Mouse (Mus musculus) Patski (cell line): ENCODE data around the gene Efemp2. TPM values are rescaled to one million over a fixed set of nuclear protein-coding genes. Genes with fewer than 3 reads are reported as not detected.
"Not testable (repeated sequence)": the region's sequence is repeated elsewhere in the genome, so short reads cannot be mapped to it uniquely, and the experiment has no call there.

Experiments
- ATAC-seq: fragments of 100-300 bp; one replicate; pipeline ENCODE4 v1.8.0; 2021
- CTCF ChIA-PET: fragments of 350-600 bp; sonication (Branson Sonifier 250); formaldehyde crosslinking; loops from one replicate; lab custom pipeline; 2022; ENCODE audit warnings: inconsistent platforms; lab: Charles Lee
- POLR2A ChIA-PET: fragments of 350-600 bp; sonication (Branson Sonifier 250); formaldehyde crosslinking; loops from one replicate; lab custom pipeline; 2022; ENCODE audit warnings: antibody characterized with exemption, inconsistent platforms; lab: Charles Lee
- DNase-seq: peaks from one replicate; pipeline ENCODE4 v3.0.0-alpha.2; 2011; ENCODE audit warnings: low read depth, low spot score
- H3K27me3 ChIP-seq: fragments of 371-371 bp; one replicate; pipeline ENCODE4 v1.5.1; 2021
- CTCF ChIP-seq: fragments of 100-300 bp; IDR thresholded peaks from one replicate; pipeline ENCODE4 v1.5.1; 2021
- in situ Hi-C: fragments of 300-500 bp; cut with MboI; formaldehyde crosslinking; loops from 3 replicates; pipeline ENCODE4 v1.11.1; 2018; ENCODE audit warnings: low pct_unique_long_range_greater_than_20kb, mixed read lengths
- polyA plus RNA-seq: library from polyadenylated mRNA; unstranded; gene quantifications from one replicate; pipeline ENCODE4 v1.2.3, GENCODE M21; 2021

The Efemp2 gene
- polyA plus RNA-seq, 1 experiment from 2014 or later, result 451 TPM

DNA sequence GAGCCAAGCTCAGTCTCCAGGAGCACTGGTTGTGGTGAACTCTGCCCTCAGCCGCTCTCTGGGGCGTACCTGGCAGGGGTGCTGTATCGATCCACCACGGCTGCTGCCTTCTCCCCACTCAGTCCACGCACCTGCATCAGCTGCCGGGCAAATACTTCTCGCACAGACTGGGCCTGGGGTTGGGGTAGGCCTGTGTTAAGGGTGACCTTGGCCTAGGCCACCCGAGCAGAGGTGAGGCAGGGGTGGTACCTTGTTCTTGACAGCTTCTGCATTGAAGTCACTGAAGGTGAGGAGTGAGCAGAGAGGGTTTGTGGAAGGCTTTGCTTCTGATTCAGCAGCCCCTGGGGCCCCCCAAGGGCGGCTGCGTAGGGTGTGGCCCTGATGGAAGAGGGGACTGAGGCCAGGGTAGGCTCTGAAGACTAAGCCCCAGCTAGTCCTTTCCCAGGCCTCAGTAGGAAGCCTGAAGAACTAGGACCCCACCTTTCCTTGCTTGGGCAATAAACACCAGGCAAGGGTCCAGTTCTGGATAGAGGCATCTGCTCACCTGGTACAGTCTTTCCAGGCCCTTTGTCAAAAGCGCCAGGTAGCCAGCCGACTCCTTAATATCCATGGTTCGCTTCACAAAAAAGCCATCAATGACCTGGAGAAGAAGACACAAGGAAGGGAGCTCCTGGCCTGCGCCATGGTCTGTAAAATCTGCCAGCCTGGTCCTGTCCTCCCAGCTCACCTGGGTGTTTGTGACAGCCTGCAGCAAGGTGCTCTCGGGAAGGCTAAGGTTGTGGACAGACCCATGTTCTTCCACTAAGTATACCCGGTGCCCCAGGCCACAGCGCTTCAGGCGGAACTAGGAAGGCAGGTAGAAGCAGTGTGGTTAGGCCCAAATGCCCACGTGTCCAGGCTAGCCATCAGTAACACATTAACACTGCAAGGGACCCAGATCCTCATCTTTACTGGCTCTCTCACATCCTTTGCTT, 9.9 kb downstream of the Efemp2 start:
- ChIA-PET POLR2A (interaction anchor here (0.6 to 8.8 kb wide), 5 partner anchors 9 to 48 kb away, joined by 3 to 135 read pairs (median 3); partner anchors contain the start of genes Efemp2 and Fibp), CTCF (interaction anchor here (2.2 to 12.3 kb wide), 3 partner anchors 10 to 51 kb away, joined by 6 to 143 read pairs (median 97); partner anchors contain the start of genes Ctsw, Efemp2 and Fibp)
- DNase-seq, result no peak
- no peak for ATAC-seq
- H3K27me3 ChIP-seq, result no peaks in the 10 kb centered on the region
- in situ Hi-C loops, result no loop called here
- TF ChIP-seq CTCF, result no peak

DNA sequence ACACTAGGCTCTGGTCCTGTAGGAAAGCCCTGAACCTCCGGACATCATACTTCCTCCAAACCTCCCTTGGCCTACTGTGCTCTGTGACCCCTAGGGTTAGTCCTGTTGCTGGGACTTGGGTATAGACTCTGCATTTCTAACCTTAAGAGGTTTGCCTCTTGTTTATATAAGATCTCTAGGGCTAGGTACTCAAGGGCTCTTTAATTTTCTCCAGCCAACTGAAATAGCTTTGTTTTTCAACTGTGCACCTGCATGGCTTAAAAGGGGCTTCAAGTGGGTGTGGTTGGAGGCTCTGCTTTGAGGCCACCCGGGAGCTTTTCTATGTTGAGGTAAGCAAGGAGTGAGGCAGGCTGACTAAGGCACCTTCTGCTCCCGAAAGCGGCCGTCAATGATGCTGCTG, 10.7 kb downstream of the Efemp2 start:
- ChIA-PET POLR2A (interaction anchor here (0.7 to 8.8 kb wide), 7 partner anchors 10 to 355 kb away, joined by 3 to 135 read pairs (median 3); partner anchors contain the start of gene Efemp2), CTCF (interaction anchor here (2.2 to 12.3 kb wide), 3 partner anchors 10 to 52 kb away, joined by 6 to 143 read pairs (median 97); partner anchors contain the start of genes Ctsw, Efemp2 and Fibp)
- in situ Hi-C loops, result no loop called here
- ATAC-seq (no peak), DNase-seq (no peak)
- no peaks in the 10 kb centered on the region for H3K27me3 ChIP-seq
- TF ChIP-seq CTCF, result no peak

DNA sequence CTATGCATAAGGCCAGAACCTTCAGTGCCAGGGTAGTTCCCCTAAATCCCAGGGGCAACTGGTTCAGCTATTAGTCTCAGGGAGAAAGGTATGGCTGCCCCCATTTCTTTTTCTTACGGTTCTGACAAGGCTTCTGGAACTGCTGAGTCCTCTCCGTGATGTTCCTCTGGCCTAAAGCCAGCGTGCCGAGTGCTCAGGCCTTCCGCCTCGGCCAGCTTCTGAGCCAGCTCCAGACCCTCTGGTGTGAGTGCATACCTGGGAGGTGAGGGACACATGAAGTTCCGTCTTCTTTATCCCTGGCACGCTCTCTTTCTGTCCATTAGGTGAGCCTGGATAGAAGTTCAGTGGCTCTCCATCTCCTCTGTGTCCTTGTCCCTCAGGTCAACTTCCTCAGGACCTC, 11.6 kb downstream of the Efemp2 start:
- CTCF ChIA-PET, result interaction anchor here (2.2 to 12.3 kb wide), 3 partner anchors 11 to 53 kb away, joined by 6 to 143 read pairs (median 97); partner anchors contain the start of genes Ctsw, Efemp2 and Fibp
- no peak for ATAC-seq

DNA sequence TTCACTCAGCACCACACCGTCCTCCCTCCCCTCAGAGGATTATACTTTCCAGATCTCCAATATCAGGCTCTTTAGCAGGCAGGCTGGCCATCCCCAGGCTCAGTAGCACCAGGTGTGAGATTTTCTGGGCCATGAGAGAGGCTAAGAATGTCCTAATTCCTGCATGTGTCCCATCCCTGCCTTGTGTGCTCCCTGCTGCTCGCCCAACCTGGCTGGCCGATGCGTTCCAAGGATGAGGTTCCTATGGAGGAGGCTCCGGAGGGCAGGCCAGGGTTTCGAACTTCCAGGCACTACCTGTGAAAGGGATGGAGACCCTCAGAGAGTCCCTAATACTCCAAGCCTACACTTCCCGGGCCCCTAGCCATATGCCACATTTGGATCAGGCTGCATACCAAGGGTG, 12.1 kb downstream of the Efemp2 start:
- DNase-seq (no peak), ATAC-seq (no peak)
- ChIA-PET CTCF (interaction anchor here (0.9 to 12.3 kb wide), 3 partner anchors 12 to 83 kb away, joined by 3 to 143 read pairs (median 97); partner anchors contain the start of genes Ctsw, Efemp2 and Fibp), POLR2A (interaction anchor here (0.6 to 8.8 kb wide), 5 partner anchors 11 to 54 kb away, joined by 3 to 135 read pairs (median 3); partner anchors contain the start of gene Efemp2)
- in situ Hi-C loops, result loop anchor here (5.0 kb wide), 1 partner anchor 99 kb away; the partner anchor contains the start of gene Sart1
- H3K27me3 ChIP-seq, result no peaks in the 10 kb centered on the region
- TF ChIP-seq CTCF, result no peak

More for the DNA sequence above, 11.6 kb downstream of the Efemp2 start:
- H3K27me3 ChIP-seq, result no peaks in the 10 kb centered on the region
- POLR2A ChIA-PET, result interaction anchor here (0.6 to 8.8 kb wide), 6 partner anchors 11 to 275 kb away, joined by 3 to 135 read pairs (median 3); partner anchors contain the start of gene Efemp2
- no peak for TF ChIP-seq CTCF
- no peak for DNase-seq
- in situ Hi-C loops, result loop anchor here (5.0 kb wide), 1 partner anchor 98 kb away; the partner anchor contains the start of gene Sart1

DNA sequence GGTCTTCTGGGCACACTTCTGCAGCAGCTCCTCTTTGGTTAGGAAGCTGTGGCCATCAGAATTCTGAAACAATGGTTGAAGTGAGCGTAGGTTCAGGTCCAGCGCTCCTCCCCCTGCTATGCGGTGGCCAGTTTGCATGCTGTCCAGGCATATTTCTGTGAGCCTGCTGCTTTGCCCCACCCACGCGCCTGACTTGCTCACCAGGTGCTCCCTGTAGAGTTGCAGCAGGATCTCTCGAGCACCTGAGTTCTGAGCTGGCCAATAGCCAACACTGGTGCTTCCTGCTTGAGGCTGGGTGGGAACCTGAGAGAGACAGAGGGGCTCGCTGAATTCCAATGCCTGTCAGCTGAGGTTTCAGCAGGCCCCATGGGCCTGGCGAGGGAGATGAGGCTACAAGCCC, 12.5 kb downstream of the Efemp2 start:
- in situ Hi-C loops, result loop anchor here (5.0 kb wide), 1 partner anchor 99 kb away; the partner anchor contains the start of gene Sart1
- H3K27me3 ChIP-seq, result no peaks in the 10 kb centered on the region
- ChIA-PET POLR2A (interaction anchor here (0.9 to 8.8 kb wide), 6 partner anchors 12 to 60 kb away, joined by 3 to 135 read pairs (median 18); partner anchors contain the start of genes Ccdc85b, Efemp2 and Fibp), CTCF (interaction anchor here (0.9 to 12.3 kb wide), 6 partner anchors 12 to 82 kb away, joined by 3 to 143 read pairs (median 41); partner anchors contain the start of genes Ccdc85b, Ctsw, Efemp2 and Fibp)
- no peak for TF ChIP-seq CTCF
- ATAC-seq (no peak), DNase-seq (no peak)

DNA sequence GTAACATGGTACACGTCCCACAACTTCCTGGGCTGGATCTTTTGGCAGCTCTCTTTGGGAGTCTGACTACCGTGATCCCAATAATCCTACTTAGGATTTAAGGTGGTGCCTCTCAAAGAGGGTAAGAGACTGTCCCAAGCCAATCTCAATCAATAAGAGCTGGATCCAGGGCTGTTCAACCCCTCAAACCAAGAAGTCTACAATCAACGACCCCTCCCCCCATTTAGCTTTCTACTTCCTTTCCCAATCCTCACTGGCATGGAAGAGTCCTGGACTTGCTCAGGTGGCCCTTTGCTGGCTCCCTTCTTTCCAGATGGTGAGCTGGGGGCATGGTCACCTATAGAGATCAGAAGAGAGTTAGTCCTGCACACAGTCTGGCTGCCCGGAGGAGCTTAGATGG, 13.0 kb downstream of the Efemp2 start:
- CTCF ChIA-PET, result interaction anchor here (0.9 to 12.3 kb wide), 9 partner anchors 13 to 82 kb away, joined by 3 to 143 read pairs (median 9); partner anchors contain the start of genes Ap5b1, Ccdc85b, Ctsw and Efemp2
- ATAC-seq, result no peak
- TF ChIP-seq CTCF, result no peak
- POLR2A ChIA-PET, result interaction anchor here (0.9 to 8.8 kb wide), 7 partner anchors 12 to 61 kb away, joined by 3 to 135 read pairs (median 21); partner anchors contain the start of genes Ccdc85b, Efemp2 and Fibp
- DNase-seq, result no peak
- in situ Hi-C loops, result loop anchor here (5.0 kb wide), 1 partner anchor 99 kb away; the partner anchor contains the start of gene Sart1
- H3K27me3 ChIP-seq, result no peaks in the 10 kb centered on the region

DNA sequence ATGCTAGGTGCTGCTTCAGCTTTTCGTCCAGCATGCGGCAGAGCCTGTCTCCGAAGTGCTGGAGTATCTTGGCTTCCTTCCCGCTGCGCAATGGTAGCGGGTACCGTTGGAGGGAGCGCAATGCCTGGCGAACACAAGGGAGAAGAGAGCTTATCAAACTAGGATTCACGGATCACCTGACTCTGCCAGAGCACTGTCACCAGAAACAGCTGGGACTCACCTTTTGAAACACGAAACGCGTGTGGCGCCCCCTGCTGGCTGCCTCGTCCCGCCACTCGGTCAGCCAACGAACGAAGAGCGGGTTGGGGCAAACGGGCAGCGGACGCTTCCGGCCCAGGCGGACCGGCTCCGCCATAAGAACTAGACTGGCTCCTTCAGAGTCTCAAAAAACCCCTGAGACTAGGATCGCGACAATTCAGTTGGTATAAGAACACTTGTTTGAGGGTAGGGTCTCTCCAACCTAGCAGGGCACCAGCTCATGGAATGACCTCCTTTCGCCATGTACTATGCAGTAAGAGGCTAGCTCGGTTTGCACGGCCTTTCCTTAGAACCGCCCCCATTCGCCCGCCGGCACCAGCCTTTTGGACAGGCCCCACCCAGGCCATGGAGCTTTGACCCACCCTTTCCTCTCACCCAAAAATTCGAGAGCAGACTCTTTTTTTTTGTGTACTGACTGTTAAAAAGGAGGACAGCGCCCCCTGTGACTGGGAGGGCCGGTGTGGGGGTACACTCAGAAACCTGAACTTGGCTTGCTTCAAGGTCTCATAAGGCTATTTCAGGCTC, 14.2 kb downstream of the Efemp2 start, which contains the start of gene Mus81:
Gene Mus81, minus strand, starts transcription at position 635 of the 783 bp plus-strand sequence.
- POLR2A ChIA-PET, result interaction anchor here (0.6 to 8.8 kb wide), 12 partner anchors 8 to 185 kb away, joined by 3 to 135 read pairs (median 8); partner anchors contain the start of genes Ccdc85b, Ctsw, Efemp2 and Fibp
- TF ChIP-seq CTCF, result no peak

DNA sequence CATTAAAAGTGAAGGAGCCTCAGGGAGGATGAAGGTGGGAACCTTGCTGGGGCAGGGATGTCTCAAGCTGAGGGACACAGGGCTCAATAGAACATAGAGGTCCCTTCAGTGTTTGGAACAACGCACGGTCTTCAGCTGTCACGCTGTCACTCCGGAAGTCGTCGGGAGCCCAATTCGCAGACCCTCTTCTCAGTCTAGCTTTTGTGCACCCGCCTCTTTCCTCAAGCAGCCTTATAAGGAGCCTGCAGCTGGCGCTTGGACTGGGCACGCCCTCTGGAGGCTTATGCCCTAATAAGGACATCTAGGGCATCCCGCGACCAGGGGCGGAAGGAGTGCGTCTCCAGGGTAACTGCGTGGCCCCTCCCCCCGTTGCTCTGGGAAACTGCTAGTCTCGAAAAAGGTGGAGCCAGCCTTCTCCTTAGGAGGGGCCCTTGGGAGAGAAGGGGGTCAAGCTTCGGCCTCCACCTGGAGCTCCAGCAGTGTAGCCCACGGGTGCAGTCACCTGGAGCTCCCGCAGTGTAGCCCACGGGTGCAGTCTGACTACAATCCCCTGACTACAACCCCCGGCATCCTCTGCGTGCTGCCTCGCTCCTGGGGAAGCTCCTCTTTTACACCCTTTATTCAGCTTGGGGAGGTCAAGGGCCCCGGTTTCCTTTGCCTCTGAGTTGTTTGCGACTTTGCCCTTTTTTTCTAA, 15.3 kb downstream of the Efemp2 start:
- POLR2A ChIA-PET, result interaction anchor here (0.6 to 8.8 kb wide), 10 partner anchors 15 to 184 kb away, joined by 3 to 135 read pairs (median 12); partner anchors contain the start of genes Ccdc85b, Efemp2, Fibp and Snx32

More for the DNA sequence above, 14.2 kb downstream of the Efemp2 start, which contains the start of gene Mus81:
- in situ Hi-C loops, result loop anchor here (5.0 kb wide), 1 partner anchor 101 kb away; the partner anchor contains the start of gene Sart1
- DNase-seq (peak; percentile 82), ATAC-seq (peak; percentile 53)
- CTCF ChIA-PET, result interaction anchor here (1.0 to 12.3 kb wide), 17 partner anchors 9 to 153 kb away, joined by 3 to 143 read pairs (median 7); partner anchors contain the start of genes AI837181, Ap5b1, Catsper1 and Ccdc85b
- no peaks in the 10 kb centered on the region for H3K27me3 ChIP-seq

DNA sequence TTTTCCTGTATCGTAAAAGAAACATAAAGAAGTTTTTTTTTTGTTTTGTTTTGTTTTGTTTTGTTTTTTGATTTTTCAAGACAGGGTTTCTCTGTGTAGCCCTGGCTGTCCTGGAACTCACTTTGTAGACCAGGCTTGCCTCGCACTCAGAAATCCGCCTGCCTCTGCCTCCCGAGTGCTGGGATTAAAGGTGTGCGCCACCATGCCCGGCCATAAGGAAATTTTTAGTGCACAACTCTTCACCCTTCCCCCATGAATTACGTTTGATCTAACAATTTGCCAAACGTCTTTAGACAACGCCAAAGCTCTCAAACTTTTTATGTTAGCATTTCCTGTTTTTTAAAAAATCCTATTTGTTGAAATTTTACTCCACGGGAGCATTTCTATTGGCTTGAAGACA, 16.0 kb downstream of the Efemp2 start:
- in situ Hi-C loops, result loop anchor here (5.0 kb wide), 1 partner anchor 102 kb away; the partner anchor contains the start of gene Sart1
- H3K27me3 ChIP-seq, DNase-seq, ATAC-seq: not testable (repeated sequence)
- ChIA-PET POLR2A (interaction anchor here (0.6 to 8.8 kb wide), 4 partner anchors 15 to 59 kb away, joined by 3 to 135 read pairs (median 16); partner anchors contain the start of genes Ccdc85b and Efemp2), CTCF (interaction anchor here (2.1 to 12.3 kb wide), 5 partner anchors 16 to 58 kb away, joined by 8 to 143 read pairs (median 65); partner anchors contain the start of genes Ccdc85b, Ctsw, Efemp2 and Fibp)

More for the DNA sequence above, 15.3 kb downstream of the Efemp2 start:
- DNase-seq (peak; percentile 82), ATAC-seq (peak; percentile 56)
- TF ChIP-seq CTCF, result no peak
- in situ Hi-C loops, result loop anchor here (5.0 kb wide), 1 partner anchor 102 kb away; the partner anchor contains the start of gene Sart1
- CTCF ChIA-PET, result interaction anchor here (1.3 to 12.3 kb wide), 10 partner anchors 15 to 154 kb away, joined by 4 to 143 read pairs (median 9); partner anchors contain the start of genes AI837181, Ap5b1, Catsper1 and Ccdc85b
- H3K27me3 ChIP-seq, result no peaks in the 10 kb centered on the region
